ENCODE assay signal across 8 mouse cellular contexts in genomic region chrX:105104175-105104574, GRCm38 (mm10). TPM values are rescaled to one million over a fixed set of nuclear protein-coding genes. Genes with fewer than 3 reads are reported as not detected.
A peak's percentile ranks its signal among the peaks of the same experiment; 100 is the strongest.
DNase-seq lines count a peak whose midpoint lies in the region; ATAC-seq and TF ChIP-seq lines count a peak whose summit lies in the region.

No protein-coding gene starts in this region.

- H3K4me2 ChIP-seq in kidney, embryonic 14.5 days (replicated peaks; ENCODE audit: low read depth, low read length) = no peak overlapping the region

- H3K36me3 ChIP-seq in kidney, adult 2 months (ENCODE audit: control insufficient read depth, insufficient read depth, low read length) = no peaks in the 10 kb centered on the region
- no peaks in the 10 kb centered on the region for H3K36me3 ChIP-seq in kidney, embryonic 14.5 days (ENCODE audit: control insufficient read depth, insufficient read depth, low read length)

- H3K27me3 ChIP-seq in kidney, adult 2 months (replicated peaks; ENCODE audit: control insufficient read depth, insufficient read depth, low read length) = no peaks in the 10 kb centered on the region
- no peaks in the 10 kb centered on the region for H3K27me3 ChIP-seq in kidney, embryonic 14.5 days (ENCODE audit: control insufficient read depth, insufficient read depth, low read length)

- H3K4me1 ChIP-seq in kidney, adult 2 months (ENCODE audit: control insufficient read depth, insufficient read depth, low read length) = no peaks in the 10 kb centered on the region
- H3K4me1 ChIP-seq in kidney, embryonic 14.5 days (ENCODE audit: control insufficient read depth, insufficient read depth, low read length) = no peaks in the 10 kb centered on the region

- no peak overlapping the region for H3K4me3 ChIP-seq in kidney, adult 2 months (ENCODE audit: insufficient read depth, low read depth, low read length)
- no peak overlapping the region for H3K4me3 ChIP-seq in kidney, embryonic 14.5 days (ENCODE audit: low read length)

- peak; percentile 6 for DNase-seq in adrenal gland, postnatal 10 days
- DNase-seq in adrenal gland, adult 8-10 months = no peak
- peak; percentile 38 for DNase-seq in kidney, adult 2 months
- peak; percentile 64 for DNase-seq in CD4-positive, CD25-positive, alpha-beta regulatory T cell, adult 2 months (ENCODE audit: low read depth, low spot score)
- peak; percentile 62 for DNase-seq in embryo, embryonic 10 days (ENCODE audit: low spot score)
- peak; percentile 63 for DNase-seq in naive thymus-derived CD4-positive, alpha-beta T cell, adult 2 months (ENCODE audit: low read depth)
- no peak for DNase-seq in left cerebral cortex, adult 18-20 months (ENCODE audit: low spot score in 2 of 2)

- no peak for ATAC-seq in kidney, embryonic 14.5 days (ENCODE audit: low FRiP score, low TSS enrichment)

- H3K27ac ChIP-seq in kidney, adult 2 months (ENCODE audit: insufficient read depth, low read depth, low read length) = no peak overlapping the region
- H3K27ac ChIP-seq in kidney, embryonic 14.5 days (ENCODE audit: low read depth, low read length) = no peak overlapping the region

- peak; percentile 23; the same call in 1 of the 2 replicates for TF ChIP-seq CTCF in kidney, adult 2 months (conservative IDR thresholded peaks at IDR 0.05; ENCODE audit: insufficient read depth, insufficient read length, low read depth, low read length)

- WGBS in kidney, adult 2 months = 47% methylated on average over 5 of the region's 5 CpGs
- 41% methylated on average over 5 of the region's 5 CpGs for WGBS in kidney, embryonic 14.5 days

- H3K9ac ChIP-seq in kidney, embryonic 14.5 days (ENCODE audit: low read depth, low read length) = no peak overlapping the region

- TF ChIP-seq POLR2A in kidney, adult 2 months (IDR thresholded peaks at IDR 0.05; ENCODE audit: low read depth, low read length) = no peak

- no peaks in the 10 kb centered on the region for H3K9me3 ChIP-seq in kidney, embryonic 14.5 days (ENCODE audit: control insufficient read depth, low read length)

RNA-seq across cellular contexts. Expression of gene Magee1, which starts 16.0 kb away (rescaled TPM):
- 10 to 100 TPM; 10.4 to 14.6 TPM for total RNA-seq in adrenal gland, postnatal 10 days (2021)
- total RNA-seq in adrenal gland, adult 8-10 months (2022) = 10 to 100 TPM; 17.9 to 21.8 (median 19.2) TPM
- 3.6 and 4.8 TPM in 2 replicates for polyA plus RNA-seq in kidney, adult 2 months (2012; rRNA removed)
- 6.1 and 8.5 TPM in 2 replicates for polyA plus RNA-seq in kidney, embryonic 14.5 days (2014; fragmentation: Nextera tagmentation; extraction: Ambion mirVana)
- total RNA-seq in left cerebral cortex, adult 18-20 months (2021) = 100 to 1,000 TPM; 144 to 151 TPM

RNA-seq across cellular contexts. Expression of gene Pbdc1, which starts 24.6 kb away (rescaled TPM):
- 10 to 100 TPM; 14.3 to 16.9 TPM for total RNA-seq in adrenal gland, postnatal 10 days (2021)
- 10 to 100 TPM; 17.5 to 19.7 (median 18.0) TPM for total RNA-seq in adrenal gland, adult 8-10 months (2022)
- 10.6 and 13.8 TPM in 2 replicates for polyA plus RNA-seq in kidney, adult 2 months (2012; rRNA removed)
- polyA plus RNA-seq in kidney, embryonic 14.5 days (2014; fragmentation: Nextera tagmentation; extraction: Ambion mirVana) = 56.9 and 109 TPM in 2 replicates
- total RNA-seq in left cerebral cortex, adult 18-20 months (2021) = 10 to 100 TPM; 16.2 to 21.3 TPM

Comparison
In these comparisons a context has a peak if more than half of its experiments do, and no peak if none do; other contexts are left out.
1. DNase-seq: peak in adrenal gland, postnatal 10 days (single experiment), kidney, adult 2 months (single experiment), CD4-positive, CD25-positive, alpha-beta regulatory T cell, adult 2 months (single experiment), embryo, embryonic 10 days (single experiment) and naive thymus-derived CD4-positive, alpha-beta T cell, adult 2 months (single experiment); none in adrenal gland, adult 8-10 months (single experiment) and left cerebral cortex, adult 18-20 months (0 of 2).
2. RNA of gene Magee1, which starts 16.0 kb away (total RNA-seq): 144 to 151 TPM in left cerebral cortex, adult 18-20 months; 17.9 to 21.8 TPM in adrenal gland, adult 8-10 months and 10.4 to 14.6 TPM in adrenal gland, postnatal 10 days; every median in the first group is over 4 times any median in the second.